In the genomic region with DNA sequence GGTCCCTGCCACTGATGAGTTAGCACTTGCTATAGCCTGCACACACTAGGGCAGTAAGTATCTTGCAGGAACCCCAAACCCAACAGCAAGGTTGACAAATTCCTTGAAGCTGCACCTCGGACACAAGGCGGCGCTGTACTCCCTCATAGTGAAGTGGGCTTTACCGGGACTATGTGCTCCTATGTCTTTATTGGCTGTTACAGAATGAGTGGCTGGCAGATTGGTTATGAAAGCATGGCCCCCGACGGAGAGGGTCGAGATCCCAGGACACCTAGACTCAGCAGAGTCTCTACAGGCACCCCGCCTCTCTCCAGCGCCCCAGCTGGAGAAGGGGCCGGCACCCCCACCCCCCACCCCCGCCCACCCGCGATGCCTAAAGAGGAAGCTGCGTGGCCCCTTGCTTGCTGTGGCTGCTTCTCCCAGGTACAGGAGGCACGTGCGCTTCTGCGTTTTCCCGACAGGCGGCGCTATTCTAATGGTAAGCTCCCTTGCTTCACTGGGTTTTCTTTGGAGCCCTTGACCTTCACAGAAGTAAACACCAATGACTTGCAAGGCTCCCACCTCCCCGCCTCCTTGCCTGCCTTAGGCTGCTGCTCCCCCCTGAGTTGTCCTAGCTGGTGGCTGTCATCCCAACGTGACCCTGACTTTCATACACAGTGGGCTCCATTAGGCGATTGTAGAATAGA, we compare ENCODE assay signal across 9 mouse cellular contexts. TPM values are rescaled to one million over a fixed set of nuclear protein-coding genes. Genes with fewer than 3 reads are reported as not detected.
DNase-seq lines count a peak whose midpoint lies in the region; ATAC-seq and TF ChIP-seq lines count a peak whose summit lies in the region.
"Had no signal": no experiment of that assay in that cellular context is flagged by ENCODE, and none has a peak within 500 bp of the region (broad histone marks: within the 10 kb centered on the region; RNA-seq: fewer than 3 reads in every experiment).

No protein-coding gene starts in this region.

- WGBS in forebrain, embryonic 13.5 days, result 11% methylated on average over 20 of the region's 23 CpGs
- WGBS in hindbrain, embryonic 13.5 days, result 14% methylated on average over 23 of the region's 23 CpGs

- no peaks in the 10 kb centered on the region for H3K36me3 ChIP-seq in CH12.LX (replicated peaks in 1 of 2; ENCODE audit: control insufficient read depth in 1 of 2, insufficient read depth in 1 of 2, low read length in 1 of 2)
- H3K36me3 ChIP-seq in forebrain, embryonic 13.5 days (ENCODE audit: poor library complexity, severe bottlenecking), result no peaks in the 10 kb centered on the region
- no peaks in the 10 kb centered on the region for H3K36me3 ChIP-seq in hindbrain, embryonic 13.5 days

- TF ChIP-seq RAD21 in CH12.LX (IDR thresholded peaks at IDR 0.05; ENCODE audit: low read depth, low read length), result peak; percentile 72

- H3K4me3 ChIP-seq in CH12.LX (replicated peaks in 1 of 3; ENCODE audit: low read depth in 2 of 3, low read length in 2 of 3, poor library complexity in 1 of 3), result peak overlapping the region in 1 of 3 experiments; percentile 35
- H3K4me3 ChIP-seq in forebrain, embryonic 13.5 days, result no peak overlapping the region
- H3K4me3 ChIP-seq in hindbrain, embryonic 13.5 days, result no peak overlapping the region
- H3K4me3 ChIP-seq in left cerebral cortex, adult 2 months, result peak overlapping the region; percentile 17; the same call in 1 of the 2 replicates

- dilution Hi-C loops in CH12.LX (cut with MboI; ENCODE audit: extremely low pct_ligation_motif_present, extremely low pct_unique_long_range_greater_than_20kb, low sequenced_read_pairs), result no loop called here

- H3K79me2 ChIP-seq in CH12.LX (replicated peaks; ENCODE audit: control insufficient read depth, extremely low read depth, insufficient read depth, poor library complexity, severe bottlenecking), result no peaks in the 10 kb centered on the region

- in situ Hi-C loops in CH12.LX (cut with MboI; ENCODE audit: low pct_ligation_motif_present, low pct_unique_long_range_greater_than_20kb, low sequenced_read_pairs), result loop anchor here (10.0 kb wide), 1 partner anchor 95 kb away; no protein-coding TSS in a partner anchor

- intact Hi-C loops in left cerebral cortex, adult 2 months (cut with DNase I), result no loop called here

- TF ChIP-seq CTCF in CH12.LX (conservative IDR thresholded peaks at IDR 0.05 in 1 of 2, IDR thresholded peaks at IDR 0.05 in 1 of 2; ENCODE audit: low read depth in 2 of 2, low read length in 2 of 2), result peak; percentile 61 to 86
- TF ChIP-seq CTCF in left cerebral cortex, adult 2 months (IDR thresholded peaks at IDR 0.05), result peak; percentile 52

- H3K9me3 ChIP-seq in CH12.LX (replicated peaks; ENCODE audit: low read length), result no peaks in the 10 kb centered on the region
- H3K9me3 ChIP-seq in forebrain, embryonic 13.5 days (replicated peaks), result no peaks in the 10 kb centered on the region
- no peaks in the 10 kb centered on the region for H3K9me3 ChIP-seq in hindbrain, embryonic 13.5 days

- ATAC-seq in forebrain, embryonic 13.5 days, result peak; percentile 58; the same call in 1 of the 2 replicates
- 0 out of 2 replicates have a peak, but pooled peaks have one; percentile 54 for ATAC-seq in hindbrain, embryonic 13.5 days (ENCODE audit: low FRiP score)

- peak; percentile 90 for DNase-seq in CH12.LX (ENCODE audit: extremely low read depth)
- DNase-seq in adrenal gland, adult 18-20 months (ENCODE audit: low spot score in 2 of 2), result peak; percentile 67 to 69
- DNase-seq in left cerebral cortex, adult 2 months (ENCODE audit: extremely low spot score in 1 of 2, low spot score in 2 of 2), result peak; percentile 37
- DNase-seq in lung, postnatal 4 days, result peak; percentile 77
- peak; percentile 75 for DNase-seq in right cerebral cortex, postnatal 14 days
- DNase-seq in MN1 (ENCODE audit: low spot score), result no peak

- TF ChIP-seq POLR2A in CH12.LX (IDR thresholded peaks at IDR 0.05; ENCODE audit: low read depth, low read length), result no peak

- peak overlapping the region; percentile 49; the same call in 1 of the 2 replicates for H3K4me2 ChIP-seq in CH12.LX (ENCODE audit: insufficient read depth, low read depth, poor library complexity, severe bottlenecking)
- peak overlapping the region; percentile 38; the same call in 1 of the 2 replicates for H3K4me2 ChIP-seq in forebrain, embryonic 13.5 days
- peak overlapping the region; percentile 39 for H3K4me2 ChIP-seq in hindbrain, embryonic 13.5 days

- peaks cover 0 to 30% of the 10 kb centered on the region in 2 experiments; a peak in 2 of 4 replicates for H3K4me1 ChIP-seq in CH12.LX (ENCODE audit: control insufficient read depth in 1 of 2, insufficient read depth in 2 of 2)
- H3K4me1 ChIP-seq in forebrain, embryonic 13.5 days, result no peaks in the 10 kb centered on the region
- H3K4me1 ChIP-seq in hindbrain, embryonic 13.5 days (replicated peaks), result no peaks in the 10 kb centered on the region

- no peak overlapping the region for H3K27ac ChIP-seq in CH12.LX (ENCODE audit: insufficient read depth, low read depth)
- H3K27ac ChIP-seq in forebrain, embryonic 13.5 days, result no peak overlapping the region
- no peak overlapping the region for H3K27ac ChIP-seq in hindbrain, embryonic 13.5 days
- H3K27ac ChIP-seq in left cerebral cortex, adult 2 months, result no peak overlapping the region

- TF ChIP-seq EP300 in CH12.LX (IDR thresholded peaks at IDR 0.05; ENCODE audit: low read length), result no peak

- H3K9ac ChIP-seq in CH12.LX (ENCODE audit: insufficient read depth, low read depth), result no peak overlapping the region
- no peak overlapping the region for H3K9ac ChIP-seq in forebrain, embryonic 13.5 days
- H3K9ac ChIP-seq in hindbrain, embryonic 13.5 days, result 0 out of 2 replicates have a peak overlapping the region, but pooled peaks have one; percentile 29

- peaks cover 4% of the 10 kb centered on the region for H3K27me3 ChIP-seq in CH12.LX (replicated peaks)
- peaks cover 59% of the 10 kb centered on the region for H3K27me3 ChIP-seq in forebrain, embryonic 13.5 days
- H3K27me3 ChIP-seq in hindbrain, embryonic 13.5 days, result peaks cover 15% of the 10 kb centered on the region

TF ChIP-seq in CH12.LX, 34 proteins besides CTCF, POLR2A, EP300 and RAD21:
- TF ChIP-seq GABPA (IDR thresholded peaks at IDR 0.05; ENCODE audit: insufficient replicate concordance, low read depth, low read length) (no peak), ZKSCAN1 (IDR thresholded peaks at IDR 0.05; ENCODE audit: borderline replicate concordance, low read depth, low read length) (peak; percentile 62), PAX5 (IDR thresholded peaks at IDR 0.05; ENCODE audit: low read length) (no peak), TCF12 (IDR thresholded peaks at IDR 0.05; ENCODE audit: low read depth, low read length) (no peak), SMC3 (IDR thresholded peaks at IDR 0.05; ENCODE audit: low read depth, low read length) (peak; percentile 72), BHLHE40 (IDR thresholded peaks at IDR 0.05; ENCODE audit: low read depth, low read length) (peak; percentile 69), UBTF (IDR thresholded peaks at IDR 0.05; ENCODE audit: low read depth, low read length) (no peak), MAX (IDR thresholded peaks at IDR 0.05; ENCODE audit: low read length) (peak; percentile 76; the same call in 1 of the 2 replicates), NRF1 (IDR thresholded peaks at IDR 0.05; ENCODE audit: low read depth, low read length) (no peak), USF2 (conservative IDR thresholded peaks at IDR 0.05; ENCODE audit: low read depth, low read length) (no peak), MXI1 (IDR thresholded peaks at IDR 0.05; ENCODE audit: low read depth, low read length) (no peak), SIN3A (IDR thresholded peaks at IDR 0.05; ENCODE audit: low read length) (no peak), ZMIZ1 (IDR thresholded peaks at IDR 0.05; ENCODE audit: low read depth, low read length) (no peak), RCOR1 (conservative IDR thresholded peaks at IDR 0.05; ENCODE audit: low read depth, low read length) (no peak), ELF1 (IDR thresholded peaks at IDR 0.05; ENCODE audit: low read depth, low read length) (no peak), ETS1 (conservative IDR thresholded peaks at IDR 0.05; ENCODE audit: low read depth, low read length) (no peak), MYC (IDR thresholded peaks at IDR 0.05; ENCODE audit: low read depth, low read length) (peak; percentile 63; the same call in 1 of the 2 replicates), CHD2 (IDR thresholded peaks at IDR 0.05; ENCODE audit: low read length) (no peak), HCFC1 (IDR thresholded peaks at IDR 0.05; ENCODE audit: low read depth, low read length) (no peak), USF1 (IDR thresholded peaks at IDR 0.05; ENCODE audit: low read depth, low read length) (peak; percentile 4; the same call in 1 of the 2 replicates), NELFE (IDR thresholded peaks at IDR 0.05; ENCODE audit: low read depth, low read length) (no peak), JUND (conservative IDR thresholded peaks at IDR 0.05; ENCODE audit: low read depth, low read length) (no peak)

RNA-seq across cellular contexts. Expression of gene Aoc1, which starts 12.4 kb away (rescaled TPM):
- total RNA-seq in CH12.LX (2012; rRNA removed), result 0.13 TPM in 1 of 2 replicates, not detected in the other
- 0.19 and 0.24 TPM in 2 replicates for total RNA-seq in CH12.LX (2014; rRNA removed)
- polyA plus RNA-seq in CH12.LX (2012; ENCODE audit: insufficient read length, low read depth), result 0.15 and 0.21 TPM in 2 replicates
- total RNA-seq in adrenal gland, adult 18-20 months (2021), result not detected
- not detected in 2 replicates for polyA plus RNA-seq in forebrain, embryonic 13.5 days (2015; fragmentation: Nextera tagmentation; extraction: Ambion mirVana)
- polyA plus RNA-seq in hindbrain, embryonic 13.5 days (2015; fragmentation: Nextera tagmentation; extraction: Ambion mirVana), result not detected in 2 replicates
- total RNA-seq in left cerebral cortex, adult 2 months (2021), result not detected
- total RNA-seq: gastrocnemius, postnatal 36 days had no signal

RNA-seq across cellular contexts. Expression of gene Tmem176b, which starts 19.0 kb away (rescaled TPM):
- total RNA-seq in CH12.LX (2012; rRNA removed) (39.4 and 43.3 TPM in 2 replicates), CH12.LX (2014; rRNA removed) (82.2 and 89.8 TPM in 2 replicates)
- 159 and 162 TPM in 2 replicates for polyA plus RNA-seq in CH12.LX (2012; ENCODE audit: insufficient read length, low read depth)
- 100 to 1,000 TPM; 514 to 636 TPM for total RNA-seq in adrenal gland, adult 18-20 months (2021)
- 92.1 and 97.6 TPM in 2 replicates for polyA plus RNA-seq in forebrain, embryonic 13.5 days (2015; fragmentation: Nextera tagmentation; extraction: Ambion mirVana)
- 116 and 118 TPM in 2 replicates for polyA plus RNA-seq in hindbrain, embryonic 13.5 days (2015; fragmentation: Nextera tagmentation; extraction: Ambion mirVana)
- 10 to 100 TPM; 50.5 to 51.6 TPM for total RNA-seq in left cerebral cortex, adult 2 months (2021)

RNA-seq across cellular contexts. Expression of gene Tmem176a, which starts 19.6 kb away (rescaled TPM):
- total RNA-seq in CH12.LX (2012; rRNA removed), result 24.9 and 27.2 TPM in 2 replicates
- 30.0 and 34.6 TPM in 2 replicates for total RNA-seq in CH12.LX (2014; rRNA removed)
- 49.8 and 58.0 TPM in 2 replicates for polyA plus RNA-seq in CH12.LX (2012; ENCODE audit: insufficient read length, low read depth)
- total RNA-seq in adrenal gland, adult 18-20 months (2021), result 100 to 1,000 TPM; 277 to 350 TPM
- polyA plus RNA-seq in forebrain, embryonic 13.5 days (2015; fragmentation: Nextera tagmentation; extraction: Ambion mirVana), result 10.9 and 15.0 TPM in 2 replicates
- 19.0 and 19.9 TPM in 2 replicates for polyA plus RNA-seq in hindbrain, embryonic 13.5 days (2015; fragmentation: Nextera tagmentation; extraction: Ambion mirVana)
- 10 to 100 TPM; 27.9 to 34.0 TPM for total RNA-seq in left cerebral cortex, adult 2 months (2021)

Comparison
In these comparisons a context has a peak if more than half of its experiments do, and no peak if none do; other contexts are left out.
1. RNA of gene Tmem176b, which starts 19.0 kb away (total RNA-seq): 514 to 636 TPM in adrenal gland, adult 18-20 months; 39.4 to 89.8 TPM in CH12.LX and 50.5 to 51.6 TPM in left cerebral cortex, adult 2 months; every median in the first group is over 4 times any median in the second.
2. RNA of gene Tmem176a, which starts 19.6 kb away (total RNA-seq): 277 to 350 TPM in adrenal gland, adult 18-20 months; 24.9 to 34.6 TPM in CH12.LX and 27.9 to 34.0 TPM in left cerebral cortex, adult 2 months; every median in the first group is over 4 times any median in the second.
3. Peak in every context shown above with its lines, with median percentiles within 50 percentile points of each other: H3K4me2 ChIP-seq.